Mouse (Mus musculus): Measurements from ENCODE around the gene Zfp317. TPM values are rescaled to one million over a fixed set of nuclear protein-coding genes. Genes with fewer than 3 reads are reported as not detected.

Zfp317 gene
- 0.52 and 0.69 TPM in 2 replicates for polyA plus RNA-seq (2012)

- no peak for TF ChIP-seq GATA1 (IDR thresholded peaks at IDR 0.05; ENCODE audit: low read length)
These were observed at the start of gene Zfp317 for GRCm38 (mm10) chr9:19621843-19622822. TSS of gene Zfp317 (plus strand) at chr9:19622102.

- TF ChIP-seq GATA1 (IDR thresholded peaks at IDR 0.05; ENCODE audit: low read length) = no peak
These were observed 39.6 kb upstream of the Zfp317 start, which contains the start of gene Olfr855 for GRCm38 (mm10) chr9:19582317-19582716. TSS of gene Olfr855 (plus strand) at chr9:19582617.

GRCm38 (mm10) chr9:19621297-19621696, 605 bp upstream of the Zfp317 start:
- no peak for TF ChIP-seq GATA1 (IDR thresholded peaks at IDR 0.05; ENCODE audit: low read length)

- TF ChIP-seq GATA1 (IDR thresholded peaks at IDR 0.05; ENCODE audit: low read length) = no peak
These were observed 7.7 kb downstream of the Zfp317 start for GRCm38 (mm10) chr9:19629574-19629973.

- TF ChIP-seq GATA1 (IDR thresholded peaks at IDR 0.05; ENCODE audit: low read length) = no peak
These were observed 23.3 kb downstream of the Zfp317 start for GRCm38 (mm10) chr9:19645193-19645592.

- no peak for TF ChIP-seq GATA1 (IDR thresholded peaks at IDR 0.05; ENCODE audit: low read length)
These were observed 68.4 kb downstream of the Zfp317 start for GRCm38 (mm10) chr9:19690281-19690680.

- no peak for TF ChIP-seq GATA1 (IDR thresholded peaks at IDR 0.05; ENCODE audit: low read length)
These were observed 69.5 kb downstream of the Zfp317 start for GRCm38 (mm10) chr9:19691426-19691825.

GRCm38 (mm10) chr9:19692430-19692829, 70.5 kb downstream of the Zfp317 start:
- no peak for TF ChIP-seq GATA1 (IDR thresholded peaks at IDR 0.05; ENCODE audit: low read length)

Other genes starting within 250 kb of the Zfp317 start
- not detected in 2 replicates for gene Olfr847, start 243.4 kb upstream of the Zfp317 start, polyA plus RNA-seq (2012)
- not detected in 2 replicates for gene Olfr849, start 181.8 kb upstream of the Zfp317 start, polyA plus RNA-seq (2012)
- gene Olfr850, start 143.9 kb upstream of the Zfp317 start, polyA plus RNA-seq (2012) = not detected in 2 replicates
- gene Olfr851, start 128.8 kb upstream of the Zfp317 start, polyA plus RNA-seq (2012) = not detected in 2 replicates
- gene Olfr853, start 81.0 kb upstream of the Zfp317 start, polyA plus RNA-seq (2012) = not detected in 2 replicates
- not detected in 2 replicates for gene Olfr854, start 54.7 kb upstream of the Zfp317 start, polyA plus RNA-seq (2012)
- not detected in 2 replicates for gene Olfr855, start 39.5 kb upstream of the Zfp317 start, polyA plus RNA-seq (2012)
- gene Olfr857, start 87.3 kb downstream of the Zfp317 start, polyA plus RNA-seq (2012) = not detected in 2 replicates
- gene Olfr58, start 158.2 kb downstream of the Zfp317 start, polyA plus RNA-seq (2012) = not detected in 2 replicates
- not detected in 2 replicates for gene Olfr859, start 182.8 kb downstream of the Zfp317 start, polyA plus RNA-seq (2012)
- not detected in 2 replicates for gene Olfr860, start 227.6 kb downstream of the Zfp317 start, polyA plus RNA-seq (2012)

Measured in G1E-ER4 (cell line).